ENCODE assay signal across 8 mouse cellular contexts in genomic region chr14:76010102-76011061, GRCm38 (mm10). TPM values are rescaled to one million over a fixed set of nuclear protein-coding genes. Genes with fewer than 3 reads are reported as not detected.
DNase-seq lines count a peak whose midpoint lies in the region; ATAC-seq and TF ChIP-seq lines count a peak whose summit lies in the region.

Gtf2f2 (minus strand) TSS chr14:76010865.

- no peaks in the 10 kb centered on the region for H3K4me1 ChIP-seq in cortical plate, adult 2 months (ENCODE audit: control insufficient read depth, insufficient read depth, low read length)
- H3K4me1 ChIP-seq in megakaryocyte, embryonic 14.5 days, result peaks cover 31% of the 10 kb centered on the region

- peak; percentile 83 to 85 for DNase-seq in gastrocnemius, adult 8-10 months (ENCODE audit: low spot score in 2 of 2)
- peak; percentile 90 for DNase-seq in hindlimb bud, embryonic 11.5 days (ENCODE audit: extremely low spot score, low read depth, low spot score)
- peak; percentile 87 to 95 for DNase-seq in left cerebral cortex, adult 8-10 months (ENCODE audit: low spot score in 2 of 2)
- peak; percentile 96 to 98 for DNase-seq in right cerebral cortex, postnatal 10 days (ENCODE audit: low spot score in 2 of 2)
- DNase-seq in urinary bladder, postnatal 25 days (ENCODE audit: low spot score), result peak; percentile 96

- H3K27ac ChIP-seq in cortical plate, adult 2 months (ENCODE audit: insufficient read depth, low read length), result no peak within 1 kb of the TSS

- TF ChIP-seq POLR2A in cortical plate, adult 2 months (IDR thresholded peaks at IDR 0.05; ENCODE audit: extremely low read depth, insufficient read depth, low read length), result peak; percentile 31; the same call in 1 of the 2 replicates

- peak; percentile 92 for ATAC-seq in activated CD4-positive, CD25-positive, alpha-beta regulatory T cell, adult 4 months

- peaks cover 13% of the 10 kb centered on the region for H3K36me3 ChIP-seq in megakaryocyte, embryonic 14.5 days (replicated peaks; ENCODE audit: low read length)

- peak within 1 kb of the TSS; percentile 63 for H3K4me3 ChIP-seq in cortical plate, adult 2 months (ENCODE audit: insufficient read depth, low read length)
- peak within 1 kb of the TSS; percentile 97 for H3K4me3 ChIP-seq in megakaryocyte, embryonic 14.5 days (replicated peaks)

- no peaks in the 10 kb centered on the region for H3K27me3 ChIP-seq in megakaryocyte, embryonic 14.5 days (replicated peaks)

- no peaks in the 10 kb centered on the region for H3K9me3 ChIP-seq in megakaryocyte, embryonic 14.5 days

- no peak for TF ChIP-seq CTCF in cortical plate, adult 2 months (IDR thresholded peaks at IDR 0.05; ENCODE audit: extremely low read depth, insufficient read depth, low read length)

RNA-seq across cellular contexts. Expression of gene Gtf2f2, which starts in this region (rescaled TPM):
- 10 to 100 TPM; 50.7 to 51.6 TPM for polyA plus RNA-seq in activated CD4-positive, CD25-positive, alpha-beta regulatory T cell, adult 4 months (2017; shearing (Covaris generic))
- 13.3 and 13.8 TPM in 2 replicates for polyA plus RNA-seq in cortical plate, adult 2 months (2012; rRNA removed)
- total RNA-seq in gastrocnemius, adult 8-10 months (2022), result 10 to 100 TPM; 11.2 to 13.4 (median 12.3) TPM
- total RNA-seq in left cerebral cortex, adult 8-10 months (2022), result 10 to 100 TPM; 14.3 to 16.8 (median 16.0) TPM
- polyA plus RNA-seq in megakaryocyte, embryonic 14.5 days (2012; ENCODE audit: insufficient read depth, low replicate concordance), result 2.0 and 8.3 TPM in 2 replicates
